Mouse (Mus musculus): ENCODE results near the gene Reg4.

- TF ChIP-seq CTCF (IDR thresholded peaks at IDR 0.05; ENCODE audit: low read depth, low read length) (no peak), POLR2A (IDR thresholded peaks at IDR 0.05; ENCODE audit: borderline replicate concordance, low read depth, low read length) (no peak)
These were observed 45.3 kb downstream of the Reg4 start for GRCm38 (mm10) chr3:98267249-98267651.

Measured in bone marrow macrophage, adult 2 months (primary cell).